Mouse (Mus musculus) hematopoietic multipotent progenitor cell, adult 10-12 weeks (in vitro differentiated cells): ENCODE measurements around the gene Nr1h3. TPM values are rescaled to one million over a fixed set of nuclear protein-coding genes. Genes with fewer than 3 reads are reported as not detected.

Experiments
- polyA plus RNA-seq: library from polyadenylated mRNA; stranded (reverse); fragments of >175 nt; gene quantifications from 2 replicates; pipeline ENCODE4 v1.2.3, GENCODE M21; 2012; ENCODE audit warnings: low replicate concordance

Gene Nr1h3
- polyA plus RNA-seq = 13.1 and 25.5 TPM in 2 replicates

DNA sequence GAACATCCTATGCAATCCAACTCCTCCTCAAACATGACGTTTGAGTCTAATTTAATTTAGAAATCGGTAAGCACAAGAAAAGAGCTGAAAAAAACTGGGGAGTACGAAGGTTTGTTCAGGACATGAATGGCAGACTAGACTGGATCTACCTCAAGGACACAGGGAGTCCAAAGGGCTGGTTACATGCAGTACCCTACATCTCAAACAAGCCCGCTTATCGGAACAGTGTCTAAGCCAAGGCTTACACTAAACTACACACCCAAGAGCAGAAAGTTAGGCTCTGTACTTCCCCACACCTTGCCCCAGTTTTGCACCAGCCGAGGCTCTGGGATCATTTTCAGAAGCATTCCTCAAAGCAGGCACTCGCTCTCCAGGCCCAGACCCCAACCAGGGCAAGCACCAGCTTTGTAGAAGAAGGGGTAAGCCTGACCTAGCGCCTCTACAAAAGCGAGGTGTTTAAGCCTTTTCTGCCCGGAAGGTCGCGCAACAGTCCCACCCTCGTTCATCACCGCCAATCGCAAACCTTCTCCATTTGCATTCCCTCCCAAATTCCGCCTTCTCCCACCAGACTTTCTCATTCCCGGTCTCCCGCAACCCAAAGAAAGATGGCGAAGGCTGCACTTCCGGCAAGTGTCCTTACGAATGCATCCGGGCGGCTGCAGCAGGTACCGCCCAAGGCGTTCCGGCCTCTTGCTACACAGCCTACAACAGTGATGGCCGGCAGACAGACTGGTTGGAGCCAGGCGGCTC lies at the start of gene Nr1h3, which contains the start of gene Acp2:
Gene Nr1h3, minus strand, starts transcription at position 613 of the 750 bp plus-strand sequence.
Gene Acp2, plus strand, starts transcription at position 664 of the 750 bp plus-strand sequence.

DNA sequence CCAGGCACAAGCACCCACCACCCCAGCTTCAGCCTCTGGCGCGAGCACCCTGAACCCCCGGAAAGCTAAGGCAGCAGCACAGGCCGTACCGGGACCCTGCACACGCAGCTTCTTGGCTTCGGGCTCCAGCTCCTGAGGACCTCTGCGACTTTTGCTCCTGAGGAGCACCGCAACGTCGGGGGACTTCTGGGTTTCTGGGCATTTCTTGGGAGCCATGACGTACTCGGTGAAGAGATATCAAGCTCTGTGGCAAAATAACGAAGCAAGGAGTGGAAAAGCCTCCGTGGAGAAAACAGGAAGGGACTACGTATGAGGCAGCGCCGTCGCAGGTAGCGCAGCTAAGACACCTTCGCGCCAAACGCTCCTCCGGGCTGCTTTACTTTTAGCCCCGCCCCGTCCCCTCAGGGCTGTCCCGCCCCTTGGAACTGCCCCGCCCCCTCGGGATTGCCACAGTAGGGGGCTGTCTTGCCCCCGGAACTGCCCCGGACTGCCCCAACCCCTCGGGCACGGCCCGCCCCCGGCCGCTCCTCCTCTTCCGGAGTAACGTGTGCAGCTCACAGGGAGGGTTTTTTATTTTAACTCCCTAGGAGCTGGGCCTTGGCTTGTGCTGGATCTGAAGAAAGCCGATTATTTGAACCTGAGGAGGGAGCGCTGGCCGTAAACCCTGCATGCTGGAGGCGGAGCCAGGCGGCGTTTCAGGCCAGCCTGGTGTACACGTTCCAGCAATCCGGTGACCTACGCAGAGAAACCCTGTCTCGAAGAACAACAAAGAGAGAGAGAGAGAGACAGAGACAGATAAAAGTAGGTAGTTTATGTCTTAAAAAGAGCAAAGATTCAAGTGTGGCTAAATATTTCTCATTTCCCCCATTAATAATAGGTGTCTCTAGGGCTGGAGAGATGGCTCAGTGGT lies 34.2 kb upstream of the Nr1h3 start, which contains the start of gene Ddb2:
Gene Ddb2, minus strand, starts transcription at position 382 of the 910 bp plus-strand sequence.

DNA sequence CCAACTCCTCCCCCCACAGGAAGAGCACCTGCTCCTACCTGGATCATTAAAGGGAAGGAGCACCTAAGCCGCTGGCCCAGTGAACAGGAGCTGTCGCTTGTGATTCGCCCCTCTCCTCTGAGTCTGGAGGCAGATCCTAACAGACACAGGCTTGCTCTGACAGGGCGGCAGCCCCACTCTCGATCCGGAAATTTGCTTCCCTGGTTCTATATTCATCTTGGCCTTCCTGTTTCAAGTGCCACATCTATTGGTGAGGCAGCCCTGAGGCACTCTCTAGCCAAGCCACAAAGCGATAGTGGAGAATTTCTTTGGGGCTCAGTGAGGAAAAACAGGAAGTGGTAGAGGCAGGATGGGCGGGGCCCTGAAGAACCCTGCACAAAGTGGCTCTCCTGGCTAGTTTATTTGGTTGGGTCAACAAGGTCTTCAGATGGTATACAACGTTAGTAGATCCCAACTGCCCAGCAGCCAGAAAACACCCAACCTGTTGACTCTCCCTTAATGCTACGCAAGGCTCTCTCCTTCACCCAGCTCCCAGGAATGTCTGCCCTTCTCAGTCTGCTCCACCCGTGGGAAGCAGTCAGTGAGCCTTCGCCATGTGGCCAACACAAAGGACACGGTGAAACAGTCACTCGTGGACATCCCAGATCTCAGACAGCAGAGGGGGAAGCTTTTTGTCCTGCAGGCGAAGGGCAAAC lies 18.8 kb downstream of the Nr1h3 start, which contains the start of gene Madd:
Gene Madd, minus strand, starts transcription at position 127 of the 695 bp plus-strand sequence.

Other genes starting within 250 kb of the Nr1h3 start
- gene Rapsn, start 167.2 kb downstream of the Nr1h3 start, polyA plus RNA-seq = 0.22 and 0.65 TPM in 2 replicates
- gene Psmc3, start 148.8 kb downstream of the Nr1h3 start, polyA plus RNA-seq = 31.1 and 68.8 TPM in 2 replicates
- gene Slc39a13, start 132.4 kb downstream of the Nr1h3 start, polyA plus RNA-seq = 22.5 and 23.9 TPM in 2 replicates
- 190 and 386 TPM in 2 replicates for gene Spi1, start 120.4 kb downstream of the Nr1h3 start, polyA plus RNA-seq
- 0.30 and 0.33 TPM in 2 replicates for gene Mybpc3, start 84.7 kb downstream of the Nr1h3 start, polyA plus RNA-seq
- 28.9 and 50.3 TPM in 2 replicates for gene Madd, start 19.0 kb downstream of the Nr1h3 start, polyA plus RNA-seq
- gene Acp2, start 51 bp upstream of the Nr1h3 start, polyA plus RNA-seq = 5.7 and 18.6 TPM in 2 replicates
- gene Ddb2, start 34.1 kb upstream of the Nr1h3 start, polyA plus RNA-seq = 3.3 and 5.3 TPM in 2 replicates
- 0.75 and 1.3 TPM in 2 replicates for gene Pacsin3, start 53.1 kb upstream of the Nr1h3 start, polyA plus RNA-seq
- 9.9 and 33.5 TPM in 2 replicates for gene Arfgap2, start 62.1 kb upstream of the Nr1h3 start, polyA plus RNA-seq
- 4.0 and 6.3 TPM in 2 replicates for gene 1110051M20Rik, start 241.9 kb upstream of the Nr1h3 start, polyA plus RNA-seq